Mouse (Mus musculus) embryo, embryonic 10 days (tissue): ENCODE results near the gene Qrich2.
"Not testable (repeated sequence)": the region's sequence is repeated elsewhere in the genome, so short reads cannot be mapped to it uniquely, and the experiment has no call there.

Experiments used
- DNase-seq: peaks from one replicate; pipeline ENCODE4 v3.0.0-alpha.2; 2015; ENCODE audit warnings: low spot score

Qrich2 gene

GRCm38 (mm10) chr11:116430723-116431427 is 35.2 kb downstream of the Qrich2 start:
- no peak for DNase-seq

DNA sequence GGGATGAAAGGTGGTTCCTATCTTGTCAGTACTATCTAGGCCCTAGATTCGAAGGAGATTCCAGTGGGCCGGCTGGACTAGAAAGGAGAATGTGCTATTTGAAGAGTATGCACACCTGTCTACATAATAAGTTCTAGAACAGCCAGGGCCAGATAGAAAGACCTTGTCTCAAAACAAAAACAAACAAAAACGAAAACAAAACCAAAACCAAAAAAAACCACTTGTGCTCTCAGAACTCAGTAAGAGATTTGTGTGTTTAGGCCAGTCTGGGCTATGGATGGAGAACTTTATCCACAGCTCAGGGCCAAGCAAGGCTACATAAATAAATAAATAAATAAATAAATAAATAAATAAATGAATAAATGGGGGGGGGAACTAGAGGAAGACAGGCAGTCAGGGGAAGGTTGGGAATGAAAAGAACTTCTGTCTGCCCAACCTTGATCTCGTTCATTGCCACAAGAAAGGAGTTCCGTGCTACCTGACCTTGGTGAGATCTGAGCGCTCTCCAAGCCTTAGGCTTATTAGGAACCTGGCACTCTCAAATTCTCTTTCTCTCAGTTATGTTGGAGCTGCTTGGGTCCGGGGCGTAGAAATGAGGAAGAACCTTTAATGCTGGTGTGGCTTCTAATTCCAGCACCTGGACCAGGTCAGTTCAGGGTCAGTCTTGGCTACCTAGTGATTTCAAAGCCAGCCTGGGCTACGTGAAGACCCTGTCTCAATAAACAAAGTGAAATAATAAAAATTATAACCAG is 36.0 kb downstream of the Qrich2 start:
- DNase-seq, result no peak

DNA sequence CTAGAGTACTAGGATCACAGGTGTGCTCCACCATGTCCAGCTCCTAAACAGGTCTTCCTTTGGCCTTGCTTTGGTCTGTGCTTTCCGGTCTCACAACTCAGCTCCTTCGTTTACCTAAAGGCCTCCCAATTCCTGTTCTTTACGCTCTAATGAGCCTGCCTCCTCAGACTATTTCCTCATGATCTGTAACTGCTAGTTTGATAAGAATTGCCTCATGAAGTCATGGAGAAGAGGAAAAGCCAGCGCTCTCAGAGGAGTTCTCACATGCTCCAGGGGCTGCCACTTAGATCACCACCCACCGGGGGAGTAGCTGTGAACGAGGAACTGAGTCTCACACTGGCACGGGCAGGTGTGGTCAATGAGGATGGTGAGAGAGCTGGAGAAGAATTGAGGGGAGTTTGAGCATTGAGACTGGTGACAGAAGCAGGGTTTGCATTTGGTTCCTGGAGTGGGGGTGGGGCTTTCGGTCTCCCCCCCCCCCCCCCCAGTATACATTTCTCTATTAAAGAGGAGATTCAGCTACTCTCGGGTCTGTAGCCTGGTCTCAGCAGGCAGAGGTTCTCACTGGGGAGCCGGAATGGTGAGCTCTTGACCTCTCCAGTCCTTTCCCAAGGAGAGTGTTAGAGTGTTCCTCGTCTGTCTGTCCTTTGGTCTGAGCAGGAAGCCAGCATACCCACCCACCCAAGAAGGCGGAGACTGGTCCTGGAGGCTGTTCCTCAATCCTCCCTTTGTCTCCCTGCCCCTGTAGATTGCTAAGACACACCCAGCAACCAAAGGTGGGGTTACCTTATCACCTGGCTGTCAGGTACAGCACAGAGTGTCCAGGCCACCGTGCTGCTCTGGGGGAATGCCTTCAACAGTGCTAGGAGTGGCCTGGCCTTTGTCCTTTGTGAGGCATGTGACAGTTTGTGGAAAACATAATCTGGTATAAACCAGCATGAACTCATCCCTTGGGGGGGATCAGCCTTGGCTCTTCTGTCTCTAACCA is 36.9 kb downstream of the Qrich2 start:
- DNase-seq, result no peak

GRCm38 (mm10) chr11:116426852-116427575 is 39.0 kb downstream of the Qrich2 start:
- DNase-seq, result no peak

GRCm38 (mm10) chr11:116426328-116426727 is 39.7 kb downstream of the Qrich2 start:
- not testable (repeated sequence) for DNase-seq

DNA sequence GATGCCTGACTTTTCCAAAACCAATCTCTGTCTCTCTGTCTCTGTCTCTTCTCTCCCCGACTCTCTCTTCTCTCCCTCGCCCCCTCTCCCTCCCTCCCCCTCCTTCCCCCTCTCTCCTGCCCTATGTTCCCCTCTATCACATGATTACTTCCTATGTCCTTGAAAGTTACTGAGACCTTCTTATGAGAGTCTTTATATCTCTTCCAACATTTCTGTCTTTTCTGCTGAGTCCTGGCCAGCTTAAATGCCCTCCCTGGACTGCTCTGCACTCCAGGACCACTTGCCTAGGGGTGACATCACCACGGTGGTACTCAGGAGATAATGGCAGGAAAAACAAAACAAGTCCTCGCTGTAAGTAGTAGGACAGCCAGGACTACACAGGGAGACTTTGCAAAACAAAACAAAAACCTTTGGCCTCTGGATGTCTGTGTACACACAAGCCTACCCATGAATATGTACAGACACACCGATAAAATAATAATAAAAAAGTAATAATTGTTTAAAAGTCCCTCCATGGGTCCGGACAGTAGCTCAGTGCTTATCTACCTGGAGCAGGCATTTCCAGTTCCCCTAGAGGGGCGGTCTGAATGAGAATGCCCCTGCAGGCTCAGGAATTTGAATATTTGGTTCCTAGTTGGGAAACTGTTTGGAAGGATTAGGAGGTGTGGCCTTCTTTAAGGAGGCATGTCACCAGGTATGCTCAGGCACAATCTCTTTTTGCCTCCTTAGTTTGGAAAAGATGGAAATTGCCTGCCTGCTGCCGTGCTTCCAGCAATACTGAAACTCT is 41.2 kb downstream of the Qrich2 start:
- DNase-seq, result no peak

DNA sequence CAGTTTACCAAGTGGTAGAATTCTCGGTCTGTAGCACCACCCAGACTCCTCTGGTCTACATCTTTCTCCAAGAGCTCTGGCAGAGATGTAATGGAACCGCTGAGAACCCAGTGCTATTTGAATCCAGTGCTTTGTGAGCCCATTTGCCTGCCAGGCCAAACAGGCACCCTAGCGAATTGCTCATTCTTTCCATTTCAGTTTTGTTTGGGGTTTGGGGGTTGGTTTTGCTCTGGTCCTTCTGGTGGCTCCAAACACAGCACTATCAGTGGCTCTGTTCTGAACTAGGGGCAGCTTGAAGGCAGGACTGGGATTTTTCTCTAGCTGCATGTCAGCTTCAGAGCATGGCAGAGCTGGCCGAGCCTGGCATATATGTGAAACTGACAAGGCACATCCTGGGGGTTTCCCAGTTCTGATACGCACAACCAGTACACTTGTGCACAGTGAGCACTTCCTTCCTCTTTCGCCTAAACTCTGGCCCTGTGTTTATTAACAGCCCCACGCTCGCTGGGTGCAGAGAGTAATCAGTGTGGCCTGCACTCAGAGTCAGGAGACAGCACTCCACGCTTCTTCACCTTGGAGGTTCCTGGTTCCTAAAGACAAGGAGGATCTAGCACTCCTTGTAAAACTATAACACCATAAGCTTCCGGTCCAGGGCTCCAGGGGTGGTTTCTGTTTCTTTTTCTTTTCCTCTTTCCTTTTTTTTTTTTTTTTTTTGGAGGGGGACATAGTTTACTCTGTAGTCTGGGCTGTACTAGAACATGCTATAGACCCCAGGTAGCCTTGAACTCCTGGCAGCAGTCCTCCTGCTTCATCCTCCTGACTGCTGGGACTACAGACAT is 42.0 kb downstream of the Qrich2 start:
- DNase-seq, result no peak

GRCm38 (mm10) chr11:116423214-116423613 is 42.8 kb downstream of the Qrich2 start:
- DNase-seq, result no peak

- DNase-seq, result no peak
Measured at GRCm38 (mm10) chr11:116422562-116422961, 43.5 kb downstream of the Qrich2 start.

- DNase-seq, result no peak
Measured at GRCm38 (mm10) chr11:116421102-116421501, 44.9 kb downstream of the Qrich2 start.

DNA sequence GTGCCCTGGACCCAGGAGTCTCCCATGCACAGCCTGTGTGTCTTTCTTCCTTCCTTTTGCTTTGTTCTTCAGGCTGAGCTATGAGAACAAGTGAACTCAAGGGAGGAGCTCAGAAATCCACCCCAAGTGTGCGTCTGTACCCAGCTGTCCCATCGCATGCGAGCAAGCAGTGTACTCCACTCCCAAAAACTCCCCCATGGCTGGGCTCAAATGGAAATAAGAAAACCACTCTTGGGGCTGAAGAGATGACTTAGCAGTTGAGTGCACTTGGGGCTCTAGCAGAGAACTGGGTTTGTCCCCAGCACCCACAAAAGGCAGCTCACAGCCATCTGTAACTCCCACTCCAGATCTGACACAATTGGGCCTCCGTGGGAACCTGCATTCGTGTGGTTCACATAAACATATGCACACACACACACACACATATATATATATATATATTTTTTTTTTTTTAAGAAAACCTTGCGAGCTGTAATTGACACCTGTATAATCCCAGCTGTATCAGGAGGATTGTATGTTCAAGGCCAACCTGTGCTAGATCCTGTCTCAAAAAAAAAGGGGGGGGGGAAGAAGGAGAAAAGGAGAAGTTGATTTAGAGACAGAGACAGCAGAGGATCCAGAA is 47.1 kb downstream of the Qrich2 start:
- DNase-seq, result no peak

GRCm38 (mm10) chr11:116418194-116418840 is 47.7 kb downstream of the Qrich2 start:
- DNase-seq, result peak; percentile 80

DNA sequence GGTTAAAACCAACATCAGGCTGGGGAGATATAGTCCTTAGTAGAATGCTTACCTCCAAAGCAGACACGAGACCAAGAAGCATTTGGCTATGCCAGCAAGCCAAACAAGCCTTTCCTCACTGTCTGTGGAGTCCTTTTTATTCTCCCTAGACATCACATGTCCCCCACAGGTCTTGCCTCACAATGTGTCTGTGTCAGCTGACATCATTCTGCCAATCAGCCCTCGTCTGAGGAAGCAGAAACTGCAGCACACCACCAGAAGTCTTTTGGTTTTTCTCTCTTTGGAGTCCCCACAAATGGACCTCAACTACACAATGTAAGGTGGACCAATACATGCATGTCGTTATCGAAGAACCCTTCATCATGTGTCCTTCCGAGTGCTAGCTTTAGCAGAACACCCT is 49.0 kb downstream of the Qrich2 start:
- no peak for DNase-seq

- DNase-seq, result no peak
Measured at GRCm38 (mm10) chr11:116416196-116416943, 49.7 kb downstream of the Qrich2 start.

DNA sequence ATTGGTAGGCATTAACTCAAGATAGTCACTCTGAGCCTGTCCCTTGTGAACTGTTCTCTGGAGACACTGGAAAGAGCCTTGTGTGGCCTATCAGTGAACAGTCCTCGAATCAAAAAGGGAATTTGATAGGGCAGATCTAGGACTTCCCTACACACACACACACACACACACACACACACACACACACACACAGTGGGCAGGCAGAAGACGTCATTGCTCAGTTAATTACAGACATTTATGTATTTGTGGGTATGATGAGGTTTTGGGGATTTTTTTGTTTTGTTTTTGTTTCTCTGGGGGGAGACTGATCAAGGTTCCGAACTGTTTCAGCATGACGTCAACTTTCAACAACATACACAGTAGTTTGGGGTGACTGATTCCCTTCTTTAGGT is 52.4 kb downstream of the Qrich2 start:
- DNase-seq, result no peak

DNA sequence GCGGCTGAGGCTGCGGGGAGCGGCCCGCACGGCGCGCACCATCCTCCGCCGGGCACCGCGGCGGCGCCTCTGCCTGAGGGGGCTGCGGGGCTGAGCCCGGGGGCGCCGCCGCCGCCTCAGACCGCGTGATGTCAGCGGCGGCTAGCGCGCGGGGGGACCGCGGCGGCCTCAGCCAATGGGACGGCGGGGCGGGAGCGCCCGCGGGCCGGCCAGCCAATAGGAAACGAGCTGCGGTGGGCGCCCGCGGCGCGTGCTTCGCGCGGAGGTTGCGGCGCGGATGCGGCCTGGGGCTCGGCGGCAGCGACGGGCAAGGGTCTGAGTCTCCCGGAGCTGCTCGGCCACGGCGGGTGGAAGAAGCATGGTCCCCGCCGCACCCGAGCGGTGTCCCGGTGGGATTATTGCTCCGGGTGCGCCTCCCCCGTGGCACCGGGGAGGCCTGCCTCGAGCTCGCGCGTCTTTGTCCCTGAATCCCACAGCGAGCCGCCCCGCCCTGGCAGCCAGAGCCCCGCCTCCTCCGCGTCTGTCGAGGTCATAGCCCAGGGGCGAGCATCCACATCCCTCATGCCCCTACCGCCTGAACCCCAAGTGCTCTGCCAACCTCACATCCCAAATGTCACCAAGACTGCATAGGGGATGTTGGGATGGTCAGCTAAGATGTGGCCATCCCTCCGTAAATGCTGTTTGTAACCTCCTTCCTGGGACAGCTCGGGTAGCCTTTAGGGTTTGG is 53.0 kb downstream of the Qrich2 start, which contains the start of gene Rnf157:
Rnf157 (minus strand) TSS at position 129 of the 727 bp plus-strand sequence.
- DNase-seq, result peak; percentile 85
